Mouse (Mus musculus) hematopoietic multipotent progenitor cell, adult 10-12 weeks (in vitro differentiated cells): ENCODE data around the gene Kdm2a. TPM values are rescaled to one million over a fixed set of nuclear protein-coding genes. Genes with fewer than 3 reads are reported as not detected.

ENCODE experiments used
- polyA plus RNA-seq: library from polyadenylated mRNA; stranded (reverse); fragments of >175 nt; gene quantifications from 2 replicates; pipeline ENCODE4 v1.2.3, GENCODE M21; 2012; ENCODE audit warnings: low replicate concordance

Kdm2a gene
- 87.2 and 104 TPM in 2 replicates for polyA plus RNA-seq

GRCm38 (mm10) chr19:4397798-4398629 lies at the start of gene Kdm2a:
Kdm2a (minus strand) TSS chr19:4398285.

GRCm38 (mm10) chr19:4439161-4439801 lies 41.2 kb upstream of the Kdm2a start, which contains the start of gene Rhod:
Rhod (minus strand) TSS chr19:4439432.

DNA sequence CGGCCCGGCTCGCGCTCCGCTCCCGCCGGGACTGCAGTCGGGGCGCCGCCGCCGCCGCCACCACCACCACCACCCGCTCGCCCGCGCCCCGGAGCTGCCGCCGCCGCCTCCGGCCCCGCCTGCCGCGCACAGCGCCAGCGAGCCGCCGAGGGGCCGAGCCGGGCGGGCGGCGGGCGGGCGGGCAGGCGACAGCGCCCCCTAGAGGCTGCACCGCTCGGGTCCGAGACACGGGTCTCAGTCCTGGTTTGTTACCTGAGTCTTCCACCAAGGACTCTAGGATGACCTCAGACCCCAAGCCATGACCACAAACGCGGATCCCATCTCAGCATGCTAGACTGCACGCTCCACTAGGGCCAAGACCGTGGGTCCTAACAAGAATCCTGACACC lies 91.9 kb downstream of the Kdm2a start, which contains the start of gene Grk2:
Gene Grk2, minus strand, starts transcription at position 33 of the 388 bp plus-strand sequence.

GRCm38 (mm10) chr19:4282898-4283553 lies 115.1 kb downstream of the Kdm2a start, which contains the start of gene Ankrd13d:
Ankrd13d (minus strand) TSS chr19:4283137.

DNA sequence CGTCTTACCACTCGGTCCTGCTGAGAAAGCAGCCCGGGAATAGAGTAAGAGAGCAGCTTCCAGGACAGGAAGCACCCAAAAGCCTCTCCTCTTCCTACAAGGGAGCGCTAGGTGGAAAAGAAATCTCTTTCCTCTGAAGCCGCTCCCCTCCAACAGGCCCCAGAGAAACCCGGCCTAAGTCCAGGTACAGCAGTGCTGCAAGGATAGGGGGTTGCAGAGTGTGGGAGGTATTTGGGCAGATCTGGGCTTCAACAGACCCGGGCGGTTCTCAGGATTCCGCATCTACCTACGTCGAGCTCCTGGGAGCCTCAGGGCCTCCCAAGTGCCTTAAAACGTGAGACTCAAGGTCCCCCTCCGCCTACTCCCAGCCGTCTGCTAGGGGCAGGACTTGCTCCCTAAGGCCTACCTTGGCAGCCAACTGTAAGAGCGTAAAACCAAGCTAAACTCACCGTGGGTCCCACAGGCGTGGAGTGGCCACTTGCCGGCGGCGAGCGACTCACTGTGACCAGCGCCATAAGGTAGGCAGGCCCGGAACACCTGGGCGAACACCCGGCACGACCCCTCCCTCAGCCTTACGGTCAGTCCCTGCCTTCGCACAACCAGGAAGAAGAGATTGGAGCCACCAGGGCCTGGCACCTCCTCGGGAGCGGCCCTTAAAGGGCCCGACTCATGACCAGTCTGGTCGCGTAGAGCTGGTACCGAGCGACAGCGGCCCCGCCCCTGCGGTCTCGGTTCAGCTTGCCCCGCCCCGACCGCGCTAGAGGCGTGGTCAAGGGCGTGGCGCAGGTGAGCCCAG lies 129.3 kb downstream of the Kdm2a start, which contains the start of gene Ssh3:
Gene Ssh3, minus strand, starts transcription at position 615 of the 796 bp plus-strand sequence.

Other genes starting within 250 kb of the Kdm2a start
- 197 and 258 TPM in 2 replicates for gene Coro1b, start 249.7 kb downstream of the Kdm2a start, polyA plus RNA-seq
- gene Ptprcap, start 244.7 kb downstream of the Kdm2a start, polyA plus RNA-seq, result 1,796 and 2,730 TPM in 2 replicates
- gene Rps6kb2, start 234.9 kb downstream of the Kdm2a start, polyA plus RNA-seq, result 46.3 and 105 TPM in 2 replicates
- 40.4 and 54.0 TPM in 2 replicates for gene Carns1, start 222.8 kb downstream of the Kdm2a start, polyA plus RNA-seq
- gene Tbc1d10c, start 207.0 kb downstream of the Kdm2a start, polyA plus RNA-seq, result 638 and 694 TPM in 2 replicates
- gene Ppp1ca, start 206.2 kb downstream of the Kdm2a start, polyA plus RNA-seq, result 456 and 607 TPM in 2 replicates
- gene Rad9a, start 196.6 kb downstream of the Kdm2a start, polyA plus RNA-seq, result 45.2 and 49.9 TPM in 2 replicates
- gene Clcf1, start 184.0 kb downstream of the Kdm2a start, polyA plus RNA-seq, result 130 and 210 TPM in 2 replicates
- 0.75 and 163 TPM in 2 replicates for gene AC109138.7, start 183.9 kb downstream of the Kdm2a start, polyA plus RNA-seq
- 157 and 158 TPM in 2 replicates for gene Pold4, start 166.4 kb downstream of the Kdm2a start, polyA plus RNA-seq
- 27.8 and 60.7 TPM in 2 replicates for gene Ssh3, start 129.1 kb downstream of the Kdm2a start, polyA plus RNA-seq
- 25.1 and 46.7 TPM in 2 replicates for gene Ankrd13d, start 115.1 kb downstream of the Kdm2a start, polyA plus RNA-seq
- gene Grk2, start 92.1 kb downstream of the Kdm2a start, polyA plus RNA-seq, result 1,315 and 1,512 TPM in 2 replicates
- 0.26 and 0.29 TPM in 2 replicates for gene Rhod, start 41.1 kb upstream of the Kdm2a start, polyA plus RNA-seq
- not detected in 2 replicates for gene Syt12, start 79.2 kb upstream of the Kdm2a start, polyA plus RNA-seq
- gene 2010003K11Rik, start 100.3 kb upstream of the Kdm2a start, polyA plus RNA-seq, result not detected in 2 replicates
- 3.3 and 9.6 TPM in 2 replicates for gene Pcx, start 112.2 kb upstream of the Kdm2a start, polyA plus RNA-seq
- 0.86 and 0.90 TPM in 2 replicates for gene Lrfn4, start 217.4 kb upstream of the Kdm2a start, polyA plus RNA-seq
- 15.3 and 49.3 TPM in 2 replicates for gene Rce1, start 227.4 kb upstream of the Kdm2a start, polyA plus RNA-seq